Mouse (Mus musculus) ES-E14 (cell line): ENCODE results near the gene Osbpl6.

Source experiments
- CHD2 ChIP-seq: IDR thresholded peaks from 2 replicates; pipeline ENCODE4 v1.6.1; 2014; ENCODE audit warnings: mild to moderate bottlenecking, low read depth, low read length, inconsistent platforms
- HCFC1 ChIP-seq: IDR thresholded peaks from 2 replicates; pipeline ENCODE4 v1.6.1; 2012; ENCODE audit warnings: low read length, inconsistent platforms, borderline replicate concordance; ENCODE audit not compliant: insufficient read depth
- MAFK ChIP-seq: IDR thresholded peaks from 2 replicates; pipeline ENCODE4 v1.6.1; 2014; ENCODE audit warnings: mild to moderate bottlenecking, low read depth, low read length, inconsistent platforms; ENCODE audit not compliant: insufficient read depth
- ZC3H11A ChIP-seq: IDR thresholded peaks from 2 replicates; pipeline ENCODE4 v1.6.1; 2012; ENCODE audit warnings: low read depth, mild to moderate bottlenecking, inconsistent platforms, low read length, borderline replicate concordance
- ZNF384 ChIP-seq: IDR thresholded peaks from 2 replicates; pipeline ENCODE4 v1.6.1; 2012; ENCODE audit warnings: low read depth, low read length, inconsistent platforms

- TF ChIP-seq ZC3H11A = no peak
- no peak for TF ChIP-seq HCFC1
- TF ChIP-seq ZNF384 = no peak
- no peak for TF ChIP-seq MAFK
- no peak for TF ChIP-seq CHD2
Observed at GRCm38 (mm10) chr2:76417446-76418141, 11.3 kb downstream of the Osbpl6 start.
